Mouse (Mus musculus) brain, embryonic 14.5 days (tissue): ENCODE data around the gene Fbxl21.

Source experiments
- CTCF ChIP-seq: fragments of 200-500 bp; IDR thresholded peaks from 2 replicates; pipeline ENCODE4 v1.5.1; 2012; ENCODE audit warnings: inconsistent platforms, mild to moderate bottlenecking, moderate library complexity, borderline replicate concordance; ENCODE audit not compliant: insufficient read depth, insufficient read length; ENCODE audit errors: extremely low read depth
- POLR2A ChIP-seq: fragments of 200-500 bp; IDR thresholded peaks from 2 replicates; pipeline ENCODE4 v1.6.1; 2012; ENCODE audit warnings: mild to moderate bottlenecking, inconsistent platforms, borderline replicate concordance; ENCODE audit not compliant: poor library complexity, insufficient read depth, insufficient read length, severe bottlenecking; ENCODE audit errors: extremely low read depth

DNA sequence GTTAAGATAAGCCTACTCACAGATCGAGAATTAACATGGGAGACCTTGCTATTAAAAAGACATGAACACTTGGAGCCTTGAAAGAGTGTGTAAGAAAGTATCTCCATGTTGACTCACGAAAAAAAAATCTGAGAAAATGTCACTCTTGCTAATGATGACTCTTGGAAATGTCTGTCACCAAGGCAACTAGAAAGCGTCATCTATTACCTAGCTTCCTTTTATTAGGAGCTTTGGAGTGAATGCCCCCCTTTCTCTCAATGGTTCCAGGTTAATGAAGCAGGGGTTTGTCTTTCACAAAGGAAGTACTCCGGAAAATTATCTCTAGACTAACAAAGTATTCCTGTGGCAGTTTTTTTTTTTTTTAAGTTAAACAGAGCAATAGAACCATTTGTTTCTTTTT lies 6.0 kb upstream of the Fbxl21 start:
- TF ChIP-seq CTCF (no peak), POLR2A (no peak)
